Mouse (Mus musculus) frontal cortex, adult (tissue): Measurements from ENCODE around the gene Mmgt1.

ENCODE experiments used
- ATAC-seq: cut with Nextera tagmentation; 2 replicates; pipeline ENCODE4 v1.9.2; 2017; ENCODE audit warnings: mild to moderate bottlenecking, moderate library complexity, mixed read lengths; ENCODE audit not compliant: low TSS enrichment

Mmgt1 gene

GRCm38 (mm10) chrX:56597887-56598640 is at the start of gene Mmgt1:
Gene Mmgt1, minus strand, starts transcription at chrX:56598069.
- ATAC-seq, result peak; percentile 100

DNA sequence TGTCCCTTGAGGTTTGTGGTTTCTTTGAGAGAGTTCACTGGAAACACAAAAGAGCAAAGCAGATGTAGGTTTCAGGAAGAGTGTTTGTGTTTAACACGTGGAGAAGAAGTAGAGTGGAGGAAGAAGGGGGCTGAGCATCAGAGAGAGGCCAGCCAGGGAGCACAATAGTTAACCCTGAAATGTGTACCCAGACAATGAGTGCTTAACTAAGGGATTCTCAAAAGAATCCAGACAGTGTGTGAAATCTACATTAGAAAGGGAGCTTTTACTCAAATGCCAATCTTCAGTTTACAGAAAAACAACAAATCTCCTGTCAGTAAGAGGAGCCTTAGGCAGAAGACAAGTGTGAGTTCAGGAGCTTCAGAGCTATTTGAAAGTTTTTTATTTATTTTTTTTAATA is 42.2 kb upstream of the Mmgt1 start:
- ATAC-seq, result no peak

DNA sequence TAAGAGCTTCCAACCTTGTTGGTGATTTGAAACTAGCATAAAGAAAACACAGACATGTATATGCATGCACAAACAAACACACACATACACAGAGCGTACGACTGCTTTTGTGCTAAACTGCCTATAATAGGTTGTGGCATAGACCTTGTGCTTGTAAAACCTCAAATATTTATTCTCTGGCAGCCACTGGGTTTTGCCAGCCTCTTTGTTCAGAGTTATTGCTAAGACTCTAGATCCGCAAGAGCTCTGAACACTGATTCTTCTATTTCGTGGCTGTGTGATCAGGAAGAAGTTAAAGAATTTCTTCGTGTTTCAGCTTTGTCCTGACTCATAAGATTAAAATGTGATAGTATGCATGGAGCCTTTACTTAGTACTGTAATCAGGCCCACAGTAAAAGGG is 38.3 kb upstream of the Mmgt1 start:
- no peak for ATAC-seq

GRCm38 (mm10) chrX:56615236-56615635 is 17.4 kb upstream of the Mmgt1 start:
- no peak for ATAC-seq

GRCm38 (mm10) chrX:56610318-56610694 is 12.4 kb upstream of the Mmgt1 start:
- ATAC-seq, result peak; percentile 33; the same call in 1 of the 2 replicates

GRCm38 (mm10) chrX:56609623-56610317 is 11.9 kb upstream of the Mmgt1 start, which contains the start of gene Slc9a6:
Gene Slc9a6, plus strand, starts transcription at chrX:56609757.
- ATAC-seq, result peak; percentile 99

- peak; percentile 53 for ATAC-seq
These were observed 11.4 kb upstream of the Mmgt1 start for GRCm38 (mm10) chrX:56609285-56609622.

DNA sequence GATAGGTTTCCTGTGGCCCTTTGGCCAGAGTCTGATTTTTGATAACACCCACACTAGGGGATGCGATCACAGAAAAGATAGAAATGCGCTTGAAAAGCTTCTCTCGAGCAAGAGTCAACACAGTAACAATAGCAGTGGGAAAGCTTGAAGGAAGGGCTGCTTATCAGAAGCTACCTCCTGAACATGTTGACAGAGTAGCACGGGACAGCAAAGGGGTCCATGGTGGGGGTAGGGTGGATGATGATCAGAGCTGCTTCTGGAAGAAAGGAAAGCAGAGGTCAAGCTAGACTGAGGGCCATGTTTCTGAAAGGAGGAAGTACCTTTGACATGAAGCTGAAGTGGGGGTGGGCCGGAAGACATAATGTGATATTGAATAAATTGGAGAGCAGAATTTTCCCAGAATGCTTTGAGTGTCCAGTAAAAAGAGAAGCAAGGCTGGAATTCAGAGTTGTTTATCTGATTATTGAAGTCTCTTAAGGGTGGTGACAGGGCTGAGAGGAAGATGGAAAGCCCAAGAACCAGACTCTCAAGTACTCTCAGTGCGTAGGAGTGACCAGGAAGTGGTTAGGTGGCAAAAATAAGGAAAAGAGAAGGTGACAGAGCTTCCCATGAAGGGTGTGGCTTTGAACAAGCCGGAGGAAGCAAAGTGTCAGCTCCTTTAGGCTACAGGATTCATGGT is 9.3 kb upstream of the Mmgt1 start:
- ATAC-seq, result no peak

DNA sequence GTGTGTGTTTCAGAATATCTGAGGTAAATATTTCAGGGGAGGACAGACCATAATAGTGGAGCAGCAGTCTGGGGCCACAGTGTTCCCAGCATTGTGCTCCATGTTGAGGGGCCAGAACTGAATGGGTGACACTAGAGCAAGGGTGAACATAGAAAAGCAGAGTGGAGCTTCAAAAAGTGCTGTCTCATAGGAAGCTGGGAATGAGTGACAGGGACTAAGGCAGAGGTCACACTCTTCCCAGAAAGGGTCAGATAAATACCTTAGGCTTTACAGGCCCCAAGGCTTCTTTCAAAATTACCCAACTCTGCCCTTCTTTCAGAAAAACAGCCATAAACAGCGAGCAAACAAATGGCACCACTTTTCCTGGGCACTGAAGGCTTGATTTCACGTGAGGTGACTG is 8.7 kb upstream of the Mmgt1 start:
- ATAC-seq, result no peak

DNA sequence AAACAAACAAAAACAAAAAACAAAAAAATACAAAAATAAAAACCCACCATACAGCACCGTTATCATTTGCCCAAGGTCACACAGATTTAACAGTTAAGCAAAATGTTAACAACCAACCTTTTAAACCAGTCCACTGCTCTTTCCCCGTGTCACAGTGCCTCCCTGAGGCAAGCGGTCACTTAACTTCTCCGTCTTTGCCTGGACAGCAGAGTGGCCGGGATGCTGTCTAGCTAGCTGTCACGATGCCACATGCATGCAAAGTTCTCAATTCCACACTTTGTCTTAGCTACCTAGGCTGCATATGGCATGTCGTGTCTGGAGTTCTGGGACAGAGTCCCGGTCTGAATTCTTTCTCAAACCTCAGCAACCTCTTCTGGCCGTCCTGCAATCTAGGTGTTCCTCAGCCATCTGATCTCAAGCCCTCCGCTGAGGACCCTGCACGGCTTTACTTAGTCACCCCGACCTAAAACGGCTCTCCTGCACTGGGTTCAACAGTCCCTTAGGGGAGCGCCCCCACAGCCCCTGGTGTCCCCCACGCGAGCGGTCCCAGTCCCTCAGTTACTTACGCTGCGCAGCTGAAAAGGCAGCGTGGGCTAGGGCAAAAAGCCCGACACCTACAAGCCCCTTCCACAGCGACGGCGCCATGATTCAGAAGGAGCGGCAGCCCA is 516 bp downstream of the Mmgt1 start:
- peak; percentile 25 for ATAC-seq

- no peak for ATAC-seq
These were observed 19.7 kb downstream of the Mmgt1 start for GRCm38 (mm10) chrX:56578200-56578599.

DNA sequence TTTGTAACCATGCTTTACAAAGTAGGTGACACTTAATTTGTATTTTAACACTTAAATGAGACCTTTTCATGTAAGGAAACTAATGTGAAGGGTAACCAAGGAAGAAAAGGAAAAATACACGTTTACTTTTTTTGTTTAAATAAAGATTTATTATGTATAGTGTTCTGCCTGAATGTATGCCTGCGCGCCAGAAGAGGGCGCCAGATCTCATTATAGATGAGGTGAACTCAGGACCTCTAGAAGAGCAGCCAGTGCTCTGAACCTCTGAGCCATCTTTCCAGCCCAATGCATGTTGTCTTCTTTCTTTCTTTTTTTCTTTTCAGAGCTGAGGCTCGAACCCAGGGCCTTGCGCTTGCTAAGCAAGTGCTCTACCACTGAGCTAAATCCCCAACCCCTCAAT is 25.4 kb downstream of the Mmgt1 start:
- ATAC-seq, result no peak

- no peak for ATAC-seq
These were observed 44.3 kb downstream of the Mmgt1 start for GRCm38 (mm10) chrX:56553584-56553983.

DNA sequence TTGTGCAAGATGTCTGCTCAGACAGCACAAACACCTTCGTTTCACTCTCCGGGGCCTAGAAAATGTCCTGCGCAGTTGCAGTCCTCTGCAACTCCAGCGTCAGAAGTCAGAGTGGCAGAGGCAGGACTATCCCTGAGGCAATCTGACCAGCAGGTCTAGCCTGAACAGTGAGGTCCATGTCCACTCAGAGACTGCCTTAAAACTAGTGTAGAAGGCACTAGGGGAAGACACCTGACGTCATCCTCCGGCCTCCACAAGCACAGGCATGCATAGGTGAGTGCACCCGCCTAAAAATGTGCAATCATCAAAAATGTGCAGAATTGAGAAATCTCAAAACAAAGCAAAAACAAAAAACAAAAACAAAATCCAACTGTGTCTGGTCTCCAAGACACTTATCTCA is 48.4 kb downstream of the Mmgt1 start, which contains the start of gene Gm648:
TSS of gene Gm648 (minus strand) at position 101 of the 400 bp plus-strand sequence.
- ATAC-seq, result no peak

DNA sequence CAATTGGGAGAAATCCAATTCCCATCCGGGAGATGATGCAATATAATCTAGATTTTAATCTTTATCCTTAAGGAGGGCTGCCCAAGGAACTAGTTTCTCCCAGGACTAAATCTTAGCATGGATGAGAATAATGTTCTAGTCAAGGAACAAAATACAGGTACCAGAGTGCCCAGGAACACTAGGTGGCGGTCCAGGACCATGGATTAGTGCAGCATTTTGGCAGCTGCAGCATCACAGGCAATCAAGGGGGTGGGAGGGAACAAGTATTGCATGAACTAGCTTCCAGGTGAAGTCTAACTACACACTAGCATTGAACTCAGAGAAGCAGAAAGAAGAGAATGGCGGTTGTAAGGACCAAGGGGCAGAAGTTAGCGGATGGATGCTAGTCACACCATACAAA is 60.7 kb downstream of the Mmgt1 start:
- no peak for ATAC-seq
